Mouse (Mus musculus): ENCODE measurements at regions not wholly inside any gene's neighbourhood (a gene's known extent, or its start where the extent isn't known, plus 50 kb on each side); places are given as distances from the start of the nearest gene placed in this dataset.

GRCm38 (mm10) chr16:76830371-76830770 lies 183.1 kb upstream of the Usp25 start:
- no peak for DNase-seq (ENCODE audit: low read depth, low spot score)

DNA sequence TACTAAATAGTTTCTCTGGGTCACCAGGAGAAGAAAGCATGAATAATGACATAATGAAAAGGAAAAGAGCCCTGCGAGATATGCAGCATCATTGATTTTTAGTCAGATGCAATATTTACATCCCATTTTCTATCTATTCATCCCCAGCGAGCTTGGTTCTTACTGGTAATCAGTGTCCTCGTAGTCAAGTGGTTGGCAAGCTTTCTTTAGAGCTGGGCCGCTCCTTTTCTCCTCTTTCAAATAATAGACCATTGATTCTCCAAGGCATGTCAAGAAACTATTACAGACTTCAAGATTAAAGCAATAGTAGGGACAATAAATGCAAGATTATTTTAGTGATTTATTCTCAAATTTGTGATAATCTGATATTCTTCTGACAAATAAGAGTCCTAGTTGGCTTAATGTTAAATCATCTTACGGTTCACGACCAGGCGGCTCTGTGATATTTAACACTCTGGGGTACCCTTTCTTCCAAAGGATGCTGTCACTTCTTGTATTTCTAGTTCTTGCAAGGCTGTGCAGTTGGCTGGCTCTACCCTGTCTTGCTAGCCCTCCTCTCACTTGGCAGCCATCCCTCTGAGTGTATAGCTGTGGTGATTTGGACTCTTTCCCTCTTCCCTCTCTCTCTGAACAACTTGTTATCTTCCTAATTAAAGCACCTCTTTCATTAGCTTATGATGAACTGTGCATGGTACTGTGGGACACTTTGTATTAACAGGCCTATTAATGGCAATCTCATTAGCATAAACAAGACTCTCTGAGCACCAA lies 185.6 kb upstream of the Usp25 start:
- no peak for DNase-seq (ENCODE audit: low read depth, low spot score)

DNA sequence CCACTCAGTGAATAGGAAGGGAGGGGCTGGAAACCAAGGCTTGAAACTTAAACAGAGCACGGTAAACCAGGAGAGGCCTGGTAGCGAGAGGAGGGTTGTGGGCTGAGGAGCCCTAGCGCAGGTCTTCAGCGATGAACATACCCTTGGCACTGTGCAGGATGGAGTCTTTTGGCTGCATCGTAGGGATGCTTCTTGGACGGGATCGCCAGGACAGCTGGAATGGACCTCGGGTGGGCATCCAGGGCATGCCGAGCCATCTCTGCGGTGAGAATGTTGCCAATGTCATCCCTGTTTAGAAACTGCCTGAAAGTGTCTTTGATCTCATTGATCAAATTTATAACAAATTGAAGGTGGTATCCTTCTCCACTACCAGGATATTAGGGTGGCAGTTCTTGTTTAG lies 192.2 kb upstream of the Usp25 start:
- DNase-seq (ENCODE audit: low read depth, low spot score) = no peak

- no peak for DNase-seq (ENCODE audit: low read depth, low spot score)
These were observed 197.2 kb upstream of the Usp25 start for GRCm38 (mm10) chr16:76816056-76816885.

DNA sequence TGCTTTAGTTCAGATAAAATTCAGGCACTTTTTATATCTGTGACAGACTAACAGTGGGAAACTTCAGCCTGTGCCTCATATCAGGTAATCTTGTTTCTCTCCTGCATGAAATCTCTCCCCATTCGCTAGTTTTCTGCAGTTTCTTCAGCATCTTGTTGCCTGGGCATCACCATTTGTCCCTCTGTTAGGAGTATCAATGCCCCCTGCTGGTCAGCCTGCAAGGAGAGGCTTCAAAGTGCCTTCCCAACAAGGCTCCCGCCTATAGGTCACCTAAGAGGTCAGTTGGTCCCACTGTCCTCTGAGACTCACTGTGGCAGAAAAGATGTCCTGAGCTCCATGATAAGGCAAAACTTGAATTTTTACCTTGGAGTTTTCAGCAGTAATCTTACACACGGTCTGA lies 209.8 kb upstream of the Usp25 start:
- peak; percentile 44 for DNase-seq (ENCODE audit: low read depth, low spot score)

- peak; percentile 53 for DNase-seq (ENCODE audit: low read depth, low spot score)
These were observed 226.9 kb upstream of the Usp25 start for GRCm38 (mm10) chr16:76786405-76787155.

DNA sequence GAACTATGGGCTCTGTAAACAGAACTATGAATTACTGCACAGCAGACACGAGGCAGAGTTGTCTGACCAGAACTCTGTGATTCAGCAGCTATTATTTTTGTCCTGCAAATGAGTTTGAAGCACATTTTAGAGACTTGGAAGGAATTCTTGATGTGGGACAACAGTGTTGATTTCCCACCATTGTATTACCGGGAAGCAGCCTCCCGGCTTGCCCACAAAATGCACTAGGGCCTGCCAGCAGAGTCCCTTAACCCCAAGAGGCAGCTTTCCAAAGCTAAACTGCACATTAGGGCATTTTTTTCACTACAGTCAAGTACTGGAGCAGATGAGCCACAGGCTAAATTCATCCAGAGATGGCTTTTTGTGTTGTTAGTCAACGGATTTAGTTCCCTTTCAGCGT lies 230.8 kb upstream of the Usp25 start:
- DNase-seq (ENCODE audit: low read depth, low spot score) = no peak

DNA sequence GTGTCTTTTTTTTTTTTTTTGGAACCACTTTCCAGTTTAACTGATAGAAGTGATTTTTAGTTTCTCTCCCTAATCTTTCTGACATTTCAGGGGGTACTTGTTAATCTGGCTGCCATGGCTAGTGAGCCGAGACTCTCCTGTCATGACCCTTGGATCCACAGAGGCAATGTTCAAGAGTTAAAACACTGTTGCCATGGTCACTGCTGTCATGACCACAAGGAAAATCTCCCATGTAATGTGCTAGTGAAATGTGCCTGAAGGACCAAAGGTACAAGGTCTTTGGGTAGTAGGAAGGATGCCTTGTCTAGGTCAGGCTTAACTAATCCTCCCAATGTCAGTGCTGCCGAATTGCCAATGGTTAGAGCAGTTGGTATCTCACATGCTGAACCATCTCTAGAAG lies 237.7 kb upstream of the Usp25 start:
- no peak for DNase-seq (ENCODE audit: low read depth, low spot score)

DNA sequence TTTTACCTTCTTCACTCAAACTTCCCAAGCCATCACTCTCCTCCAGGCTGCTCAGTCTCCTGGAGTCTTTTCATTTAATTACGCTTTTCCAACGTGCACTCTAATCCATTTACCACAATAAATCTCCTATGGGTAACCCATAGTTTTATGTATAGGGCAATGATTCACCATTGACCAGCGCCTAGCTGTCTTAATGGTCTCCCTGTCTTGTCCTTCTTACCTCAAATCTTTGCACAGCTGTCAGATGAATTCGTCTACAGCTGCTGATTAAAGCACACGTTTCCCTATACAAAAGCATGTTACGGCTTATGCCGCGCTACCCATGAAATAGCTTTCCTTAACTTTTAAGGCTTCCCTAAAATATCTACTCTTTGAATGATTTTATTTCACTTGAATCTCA lies 239.5 kb upstream of the Usp25 start:
- no peak for DNase-seq (ENCODE audit: low read depth, low spot score)

DNA sequence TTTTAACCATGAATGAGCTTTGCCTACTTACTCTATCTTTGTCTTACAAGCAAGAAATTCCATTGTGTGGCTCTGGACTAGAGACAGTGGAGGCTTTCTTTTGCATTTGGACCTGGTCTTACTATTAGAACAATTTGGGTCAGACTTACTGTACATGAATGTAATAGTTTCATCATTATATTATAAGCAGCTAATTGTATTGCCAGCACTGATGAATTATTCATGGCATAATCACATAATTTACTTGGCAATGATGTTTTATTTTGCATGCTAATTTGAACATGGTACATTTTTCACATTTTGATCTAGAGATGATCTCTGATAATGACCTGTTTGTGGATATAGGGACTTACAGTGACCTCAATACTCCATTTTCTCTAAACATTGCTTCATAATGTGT lies 240.0 kb upstream of the Usp25 start:
- no peak for DNase-seq (ENCODE audit: low read depth, low spot score)

DNA sequence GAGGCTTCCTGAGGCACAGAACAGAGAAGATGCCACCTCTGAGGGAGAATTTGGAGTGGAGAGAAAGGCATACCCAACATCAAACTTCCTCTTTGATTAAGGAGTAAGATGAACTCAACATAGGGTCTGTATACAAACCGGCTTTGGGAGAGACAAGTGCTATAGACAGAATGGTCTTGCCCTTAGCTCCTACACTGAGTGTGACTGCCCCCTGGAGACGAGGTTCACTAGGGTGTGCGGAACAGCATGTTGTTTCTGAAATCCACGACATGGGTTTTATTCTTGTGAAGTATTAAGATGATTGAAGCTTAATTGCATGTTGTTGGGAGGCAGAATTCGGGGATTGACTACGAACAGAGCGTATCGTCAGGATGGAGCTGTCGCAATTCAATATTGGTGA lies 244.9 kb upstream of the Usp25 start:
- peak; percentile 47 for DNase-seq (ENCODE audit: low read depth, low spot score)

DNA sequence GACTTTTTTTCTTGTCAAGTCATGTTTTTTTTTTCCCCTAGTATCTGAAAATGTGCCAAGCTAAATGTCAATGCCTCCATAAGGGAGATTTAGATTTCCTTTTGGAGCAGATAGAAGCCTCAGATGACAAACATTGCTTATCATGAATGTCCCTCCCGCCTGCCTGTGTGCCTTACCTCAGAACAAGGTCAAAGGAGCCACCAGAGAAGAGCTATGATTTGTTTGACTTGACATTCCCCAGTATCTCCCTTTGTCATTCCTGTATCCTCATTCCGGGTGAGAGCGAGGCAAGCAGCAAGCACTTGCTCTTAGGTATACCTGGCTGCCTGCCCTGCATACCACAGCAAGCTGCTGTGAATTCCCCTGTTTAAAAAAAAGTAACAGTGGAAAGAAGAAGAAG lies 246.9 kb upstream of the Usp25 start:
- DNase-seq (ENCODE audit: low read depth, low spot score) = peak; percentile 15

DNA sequence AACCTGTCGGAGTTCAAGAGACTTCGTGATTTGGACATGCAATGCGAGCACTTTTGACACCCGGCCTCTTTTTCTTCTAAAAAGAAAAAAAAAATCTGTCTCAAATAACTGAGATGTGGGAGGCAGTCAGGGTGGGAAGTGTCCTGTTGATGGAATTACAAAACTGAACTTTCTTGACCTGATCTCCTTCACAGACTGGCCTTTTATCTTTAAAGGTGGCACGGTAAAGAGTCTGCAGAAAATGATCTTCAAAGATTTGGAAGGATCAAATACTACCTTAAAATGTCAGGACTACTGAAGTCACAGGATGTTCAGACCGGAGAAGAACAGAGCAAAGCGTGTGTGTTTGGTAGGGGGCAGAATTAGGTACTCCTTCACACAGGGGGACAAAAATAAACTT lies 248.0 kb upstream of the Usp25 start:
- no peak for DNase-seq (ENCODE audit: low read depth, low spot score)

DNA sequence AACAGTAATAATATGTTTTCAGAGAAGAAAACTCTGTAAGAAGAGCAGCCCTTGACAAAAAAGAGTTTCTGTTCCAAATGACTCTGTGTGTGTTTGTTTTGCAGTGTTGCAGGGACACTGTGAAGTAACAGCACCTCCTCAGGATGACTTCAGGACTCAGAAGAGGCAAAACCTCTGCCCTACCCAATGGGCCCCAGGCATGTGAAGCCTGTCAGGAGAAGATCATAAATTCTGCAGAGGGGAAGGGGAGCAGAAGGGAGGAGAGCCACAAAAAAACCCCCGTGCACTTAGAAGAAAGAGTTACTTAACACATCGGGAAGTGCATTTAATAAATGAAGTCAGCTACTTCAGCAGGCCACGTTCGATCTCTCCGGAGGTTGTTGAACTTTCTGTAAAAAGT lies 248.5 kb upstream of the Usp25 start:
- DNase-seq (ENCODE audit: low read depth, low spot score) = no peak

- peak; percentile 56 for DNase-seq (ENCODE audit: low read depth, low spot score)
These were observed 250.8 kb upstream of the Usp25 start for GRCm38 (mm10) chr16:76762619-76763283.

GRCm38 (mm10) chr16:76761848-76762247 lies 251.7 kb upstream of the Usp25 start:
- peak; percentile 60 for DNase-seq (ENCODE audit: low read depth, low spot score)

DNA sequence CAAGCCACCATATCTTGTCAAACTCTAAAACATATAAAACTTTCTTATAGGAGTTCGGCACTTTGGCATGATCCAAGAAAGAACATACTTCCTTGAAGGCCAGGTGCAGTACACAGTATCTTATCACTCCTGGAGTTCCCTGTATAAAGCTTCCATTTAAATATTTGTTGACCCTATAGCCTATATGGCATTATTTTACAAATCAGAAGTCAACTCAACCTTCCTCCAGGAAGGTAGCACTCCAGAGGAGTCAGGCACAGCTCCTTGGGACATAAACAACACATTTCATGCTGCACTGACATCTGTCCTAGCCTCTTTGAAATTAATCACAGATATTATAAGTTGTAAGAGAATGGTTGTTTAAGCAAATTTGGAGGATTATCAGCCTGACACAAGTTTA lies 252.5 kb upstream of the Usp25 start:
- no peak for DNase-seq (ENCODE audit: low read depth, low spot score)

DNA sequence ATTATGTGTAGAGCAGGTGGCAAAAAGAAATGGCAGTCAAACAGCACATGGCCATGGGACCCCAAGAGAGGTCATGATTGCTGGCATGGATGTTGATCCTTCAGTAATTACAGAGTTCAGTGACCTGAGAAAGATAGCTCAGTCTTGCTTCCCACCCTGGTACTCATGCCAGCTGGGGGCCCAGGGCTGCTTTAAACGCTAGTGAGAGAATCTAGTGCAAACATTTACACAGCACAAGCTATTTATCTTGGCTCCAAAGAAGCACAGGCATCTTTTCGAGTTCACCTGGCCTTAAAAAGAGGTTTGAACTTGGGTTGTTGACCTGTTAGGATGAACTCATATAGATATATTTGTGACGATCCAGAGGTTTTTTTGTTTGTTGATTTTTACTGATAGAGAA lies 258.6 kb upstream of the Usp25 start:
- DNase-seq (ENCODE audit: low read depth, low spot score) = no peak

DNA sequence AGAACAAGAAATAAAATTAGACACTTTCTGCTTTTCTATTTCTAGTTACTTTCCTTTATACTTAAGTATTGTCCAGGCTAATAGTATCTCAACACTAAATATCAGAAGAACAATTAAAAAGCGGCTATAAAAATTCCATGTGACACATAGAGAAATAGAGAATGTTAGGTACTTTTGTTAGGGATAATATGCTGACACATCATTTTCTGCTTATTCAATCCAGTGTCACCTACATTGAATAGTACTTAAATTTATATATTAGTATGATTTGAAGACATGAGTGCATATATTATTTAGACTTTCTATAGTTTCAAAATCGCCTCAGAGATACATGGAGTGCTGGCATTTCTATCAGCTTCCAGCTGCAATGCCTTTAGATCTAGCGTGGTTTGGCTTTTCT lies 267.1 kb upstream of the Usp25 start:
- DNase-seq (ENCODE audit: low read depth, low spot score) = no peak

- DNase-seq (ENCODE audit: low read depth, low spot score) = no peak
These were observed 272.4 kb upstream of the Usp25 start for GRCm38 (mm10) chr16:76741141-76741540.

DNA sequence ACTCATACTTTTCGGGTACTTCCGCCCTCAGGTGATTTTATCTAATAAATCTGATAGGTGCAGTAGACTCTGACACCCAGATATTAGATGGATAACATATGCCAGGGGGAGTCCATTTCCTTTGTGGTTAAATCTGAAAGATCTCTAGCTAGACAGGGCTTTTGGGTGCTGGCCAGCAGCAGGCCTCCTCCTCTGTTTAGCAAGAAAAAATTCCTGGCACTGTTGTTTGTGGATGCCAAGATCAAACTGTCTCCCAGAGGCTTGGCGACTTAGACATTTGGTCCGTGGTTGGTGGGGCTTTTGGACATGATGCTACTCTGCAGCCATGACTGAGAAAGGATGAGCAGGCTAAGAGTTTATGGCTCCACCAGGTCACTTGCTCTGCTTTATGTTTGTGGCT lies 287.5 kb upstream of the Usp25 start:
- no peak for DNase-seq (ENCODE audit: low read depth, low spot score)

DNA sequence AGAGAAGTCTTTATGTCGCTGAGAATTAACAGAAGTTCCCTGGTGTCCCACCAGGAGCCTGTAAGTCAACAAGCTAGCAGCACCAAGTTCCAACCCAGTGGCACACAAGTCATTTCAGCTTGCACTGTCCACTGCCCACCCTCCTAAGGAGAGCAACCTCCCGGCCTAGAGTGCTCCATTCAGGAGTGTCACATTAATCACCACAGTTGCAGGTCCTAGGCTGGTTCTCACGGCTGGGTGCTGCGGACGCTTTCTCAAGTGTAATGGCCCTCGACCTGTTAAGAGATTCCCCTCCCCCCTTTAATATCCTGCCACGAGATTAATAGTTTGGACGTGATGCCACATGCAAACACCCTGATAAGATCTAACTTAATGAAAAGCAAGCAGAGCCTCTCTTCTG lies 288.2 kb upstream of the Usp25 start:
- DNase-seq (ENCODE audit: low read depth, low spot score) = no peak
